Comparison of ENCODE assay signal across 26 mouse cellular contexts in the genomic region with DNA sequence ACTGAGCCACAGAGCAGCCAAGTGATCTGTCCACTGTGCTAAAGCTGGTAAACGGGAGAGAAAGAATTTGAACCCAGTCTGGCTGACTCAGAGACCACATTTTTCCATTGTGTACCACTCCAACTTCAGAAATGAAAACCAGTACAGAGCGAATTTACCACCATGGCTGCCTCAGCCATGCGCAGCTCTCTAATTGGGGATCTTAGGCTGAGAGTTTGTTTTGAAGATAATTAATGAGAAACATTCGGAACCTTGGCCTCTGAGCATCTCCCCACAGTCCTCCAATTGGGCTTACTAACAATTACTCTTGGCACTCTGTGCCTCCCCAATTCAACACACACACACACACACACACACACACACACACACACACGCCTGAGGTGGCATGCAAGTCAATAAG.
"Had no signal": no experiment of that assay in that cellular context is flagged by ENCODE, and none has a peak within 500 bp of the region (broad histone marks: within the 10 kb centered on the region; RNA-seq: fewer than 3 reads in every experiment).

No protein-coding gene starts in this region.

- H3K4me2 ChIP-seq: heart, embryonic 12.5 days; hindbrain, embryonic 12.5 days; hindbrain, embryonic 14.5 days; intestine, embryonic 15.5 days; kidney, embryonic 15.5 days; limb, embryonic 13.5 days; limb, embryonic 15.5 days; liver, embryonic 12.5 days had no signal

- H3K9ac ChIP-seq: heart, embryonic 12.5 days; hindbrain, embryonic 12.5 days; hindbrain, embryonic 14.5 days; intestine, embryonic 15.5 days; kidney, embryonic 15.5 days; limb, embryonic 13.5 days; limb, embryonic 15.5 days; liver, embryonic 12.5 days; liver, embryonic 14.5 days had no signal

- H3K4me3 ChIP-seq: gastrocnemius, adult 2 months; heart, embryonic 10.5 days; heart, embryonic 12.5 days; hindbrain, embryonic 10.5 days; hindbrain, embryonic 12.5 days; intestine, embryonic 15.5 days; kidney, embryonic 15.5 days; layer of hippocampus, adult 2 months; left cerebral cortex, adult 2 months; limb, embryonic 13.5 days; limb, embryonic 15.5 days; liver, embryonic 12.5 days had no signal

- H3K9me3 ChIP-seq: heart, embryonic 10.5 days; heart, embryonic 12.5 days; hindbrain, embryonic 10.5 days; hindbrain, embryonic 12.5 days; intestine, embryonic 15.5 days; kidney, embryonic 15.5 days; limb, embryonic 13.5 days; limb, embryonic 15.5 days; liver, embryonic 12.5 days had no signal

- DNase-seq: gastrocnemius, adult 2 months; gastrocnemius, postnatal 10 days; gastrocnemius, postnatal 25 days; heart, postnatal 10 days; heart, postnatal 4 days; kidney, adult 18-20 months; kidney, adult 8-10 months; kidney, postnatal 14 days; kidney, postnatal 36 days; lung, adult 18-20 months had no signal

- H3K4me1 ChIP-seq: heart, embryonic 10.5 days; heart, embryonic 12.5 days; hindbrain, embryonic 10.5 days; hindbrain, embryonic 12.5 days; intestine, embryonic 15.5 days; kidney, embryonic 15.5 days; limb, embryonic 13.5 days; limb, embryonic 15.5 days; liver, embryonic 12.5 days had no signal

- H3K27me3 ChIP-seq: heart, embryonic 12.5 days; hindbrain, embryonic 12.5 days; intestine, embryonic 15.5 days; kidney, embryonic 15.5 days; limb, embryonic 13.5 days; limb, embryonic 15.5 days; liver, embryonic 12.5 days had no signal

- ATAC-seq: hindbrain, embryonic 16.5 days; intestine, embryonic 15.5 days; intestine, postnatal 0 days; liver, embryonic 12.5 days had no signal

- H3K27ac ChIP-seq: gastrocnemius, adult 2 months; heart, embryonic 10.5 days; hindbrain, embryonic 10.5 days; hindbrain, embryonic 12.5 days; hindbrain, embryonic 14.5 days; intestine, embryonic 15.5 days; kidney, embryonic 15.5 days; kidney, postnatal 0 days; limb, embryonic 13.5 days; limb, embryonic 15.5 days; liver, embryonic 12.5 days; liver, embryonic 14.5 days had no signal

- H3K36me3 ChIP-seq: heart, embryonic 10.5 days; heart, embryonic 12.5 days; hindbrain, embryonic 10.5 days; hindbrain, embryonic 12.5 days; intestine, embryonic 15.5 days; kidney, embryonic 15.5 days; limb, embryonic 13.5 days; limb, embryonic 15.5 days; liver, embryonic 12.5 days had no signal
